Mouse (Mus musculus): ENCODE measurements around the gene Gpkow. TPM values are rescaled to one million over a fixed set of nuclear protein-coding genes. Genes with fewer than 3 reads are reported as not detected.

Gene Gpkow
- total and polyA plus RNA-seq, 3 experiments = 9.3 to 32.2 (median 14.6) TPM

DNA sequence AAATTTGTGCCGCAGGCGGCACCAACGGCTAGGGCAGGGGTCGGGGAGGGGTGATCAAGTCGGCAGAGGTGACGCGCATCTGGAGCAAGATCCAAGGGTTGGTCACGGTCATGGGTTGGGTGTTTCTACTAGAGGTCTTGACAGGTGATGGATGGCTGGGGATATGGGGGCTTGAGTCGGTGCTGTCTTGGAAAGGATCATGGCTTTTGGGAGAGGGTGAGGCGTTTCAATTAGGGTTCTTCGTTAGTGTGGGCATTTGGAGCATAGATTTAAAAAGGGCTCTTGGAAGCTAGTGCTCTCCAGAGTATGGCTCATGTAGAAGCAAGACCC is 25.3 kb downstream of the Gpkow start:
- H3K27me3 ChIP-seq (replicated peaks) = no peaks in the 10 kb centered on the region
- DNase-seq (ENCODE audit: extremely low read depth) = no peak
- TF ChIP-seq POLR2A (IDR thresholded peaks at IDR 0.05; ENCODE audit: low read depth, low read length) = peak; percentile 15; the same call in 1 of the 2 replicates
- TF ChIP-seq KAT2A (IDR thresholded peaks at IDR 0.05; ENCODE audit: insufficient replicate concordance, low read length) = no peak
- dilution Hi-C loops (cut with MboI; ENCODE audit: extremely low pct_ligation_motif_present, extremely low pct_unique_long_range_greater_than_20kb, low sequenced_read_pairs) (no loop called here), in situ Hi-C loops (cut with MboI; ENCODE audit: low pct_ligation_motif_present, low pct_unique_long_range_greater_than_20kb, low sequenced_read_pairs) (no loop called here)
- H3K36me3 ChIP-seq (replicated peaks in 1 of 2; ENCODE audit: control insufficient read depth in 1 of 2, insufficient read depth in 1 of 2, low read length in 1 of 2) = peaks cover 24 to 36% of the 10 kb centered on the region in 2 experiments
- H3K4me3 ChIP-seq (replicated peaks in 1 of 3; ENCODE audit: low read depth in 2 of 3, low read length in 2 of 3, poor library complexity in 1 of 3) = peak overlapping the region; percentile 68 to 90 (median 75)
- H3K4me1 ChIP-seq (ENCODE audit: control insufficient read depth in 1 of 2, insufficient read depth in 2 of 2) = peaks cover 6 to 14% of the 10 kb centered on the region in 2 experiments
- no peak overlapping the region for H3K27ac ChIP-seq (ENCODE audit: insufficient read depth, low read depth)
- H3K9ac ChIP-seq (ENCODE audit: insufficient read depth, low read depth) = peak overlapping the region; percentile 86
- H3K9me3 ChIP-seq (replicated peaks; ENCODE audit: low read length) = no peaks in the 10 kb centered on the region
- peaks cover 9% of the 10 kb centered on the region for H3K79me2 ChIP-seq (replicated peaks; ENCODE audit: control insufficient read depth, extremely low read depth, insufficient read depth, poor library complexity, severe bottlenecking)
- H3K4me2 ChIP-seq (ENCODE audit: insufficient read depth, low read depth, poor library complexity, severe bottlenecking) = 0 out of 2 replicates have a peak overlapping the region, but pooled peaks have one; percentile 93

- TF ChIP-seq NELFE (IDR thresholded peaks at IDR 0.05; ENCODE audit: low read depth, low read length) = no peak
- no peak for TF ChIP-seq E2F4 (IDR thresholded peaks at IDR 0.05; ENCODE audit: insufficient replicate concordance, low read depth, low read length)
- no peak for TF ChIP-seq SMC3 (IDR thresholded peaks at IDR 0.05; ENCODE audit: low read depth, low read length)
- no peak for TF ChIP-seq IRF4 (IDR thresholded peaks at IDR 0.05; ENCODE audit: low read depth, low read length)
- no peak for TF ChIP-seq RCOR1 (conservative IDR thresholded peaks at IDR 0.05; ENCODE audit: low read depth, low read length)
- TF ChIP-seq RAD21 (IDR thresholded peaks at IDR 0.05; ENCODE audit: low read depth, low read length) = no peak
- TF ChIP-seq CHD2 (IDR thresholded peaks at IDR 0.05; ENCODE audit: low read length) = no peak
- no peak for TF ChIP-seq PAX5 (IDR thresholded peaks at IDR 0.05; ENCODE audit: low read length)
- no peak for TF ChIP-seq MYC (IDR thresholded peaks at IDR 0.05; ENCODE audit: low read depth, low read length)
- TF ChIP-seq GABPA (IDR thresholded peaks at IDR 0.05; ENCODE audit: insufficient replicate concordance, low read depth, low read length) = no peak
- TF ChIP-seq SIN3A (IDR thresholded peaks at IDR 0.05; ENCODE audit: low read length) = no peak
- TF ChIP-seq TCF12 (IDR thresholded peaks at IDR 0.05; ENCODE audit: low read depth, low read length) = no peak
- TF ChIP-seq POLR2AphosphoS2 (IDR thresholded peaks at IDR 0.05; ENCODE audit: low read depth, low read length) = no peak
- Histone ChIP-seq H3K9me3 (replicated peaks; ENCODE audit: low read length) (no peaks in the 10 kb centered on the region), H3K27ac (ENCODE audit: insufficient read depth, low read depth) (no peak overlapping the region), H3K9ac (ENCODE audit: insufficient read depth, low read depth) (peak overlapping the region; percentile 86), H3K36me3 (replicated peaks in 1 of 2; ENCODE audit: control insufficient read depth in 1 of 2, insufficient read depth in 1 of 2, low read length in 1 of 2) (peaks cover 28 to 41% of the 10 kb centered on the region in 2 experiments), H3K4me3 (replicated peaks in 1 of 3; ENCODE audit: low read depth in 2 of 3, low read length in 2 of 3, poor library complexity in 1 of 3) (peak overlapping the region; percentile 68 to 90 (median 75)), H3K4me2 (ENCODE audit: insufficient read depth, low read depth, poor library complexity, severe bottlenecking) (peak overlapping the region; percentile 93), H3K79me2 (replicated peaks; ENCODE audit: control insufficient read depth, extremely low read depth, insufficient read depth, poor library complexity, severe bottlenecking) (peaks cover 9% of the 10 kb centered on the region), H3K27me3 (replicated peaks) (no peaks in the 10 kb centered on the region), H3K4me1 (ENCODE audit: control insufficient read depth in 1 of 2, insufficient read depth in 2 of 2) (peaks cover 8 to 19% of the 10 kb centered on the region in 2 experiments)
- dilution Hi-C loops (cut with MboI; ENCODE audit: extremely low pct_ligation_motif_present, extremely low pct_unique_long_range_greater_than_20kb, low sequenced_read_pairs) (no loop called here), in situ Hi-C loops (cut with MboI; ENCODE audit: low pct_ligation_motif_present, low pct_unique_long_range_greater_than_20kb, low sequenced_read_pairs) (no loop called here)
- no peak for DNase-seq (ENCODE audit: extremely low read depth)
These were observed 25.8 kb downstream of the Gpkow start for GRCm38 (mm10) chrX:7722691-7723090.

DNA sequence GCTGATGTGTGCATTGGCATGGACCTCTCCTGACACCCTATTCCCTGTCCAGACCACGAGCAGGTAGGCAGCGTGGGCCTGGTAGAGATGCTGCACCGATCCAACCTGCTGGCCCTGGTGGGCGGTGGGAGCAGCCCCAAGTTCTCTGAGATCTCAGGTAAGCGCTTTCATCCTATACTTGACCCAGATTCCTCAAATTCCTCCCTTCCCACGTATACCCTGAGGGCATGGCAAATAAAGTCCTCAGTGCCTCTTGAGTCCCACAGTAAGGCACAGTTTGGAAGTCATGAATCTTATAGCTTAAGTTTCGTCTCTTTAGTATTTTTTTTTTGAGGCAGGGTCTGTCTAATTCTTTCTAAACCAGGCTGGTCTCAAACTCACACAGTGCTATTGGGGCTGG is 27.2 kb downstream of the Gpkow start:
- in situ Hi-C loops (cut with MboI; ENCODE audit: low pct_ligation_motif_present, low pct_unique_long_range_greater_than_20kb, low sequenced_read_pairs) = no loop called here
- Histone ChIP-seq H3K4me2 (ENCODE audit: insufficient read depth, low read depth, poor library complexity, severe bottlenecking) (no peak overlapping the region), H3K79me2 (replicated peaks; ENCODE audit: control insufficient read depth, extremely low read depth, insufficient read depth, poor library complexity, severe bottlenecking) (peaks cover 13% of the 10 kb centered on the region), H3K27ac (ENCODE audit: insufficient read depth, low read depth) (no peak overlapping the region), H3K9ac (ENCODE audit: insufficient read depth, low read depth) (no peak overlapping the region), H3K27me3 (replicated peaks) (no peaks in the 10 kb centered on the region), H3K4me1 (ENCODE audit: control insufficient read depth in 1 of 2, insufficient read depth in 2 of 2) (peaks cover 9 to 20% of the 10 kb centered on the region in 2 experiments), H3K4me3 (replicated peaks in 1 of 3; ENCODE audit: low read depth in 2 of 3, low read length in 2 of 3, poor library complexity in 1 of 3) (no peak overlapping the region), H3K9me3 (replicated peaks; ENCODE audit: low read length) (no peaks in the 10 kb centered on the region), H3K36me3 (replicated peaks in 1 of 2; ENCODE audit: control insufficient read depth in 1 of 2, insufficient read depth in 1 of 2, low read length in 1 of 2) (peaks cover 28 to 41% of the 10 kb centered on the region in 2 experiments)
- dilution Hi-C loops (cut with MboI; ENCODE audit: extremely low pct_ligation_motif_present, extremely low pct_unique_long_range_greater_than_20kb, low sequenced_read_pairs) = no loop called here
- no peak for DNase-seq (ENCODE audit: extremely low read depth)
- TF ChIP-seq MAX (IDR thresholded peaks at IDR 0.05; ENCODE audit: low read length) (no peak), ETS1 (conservative IDR thresholded peaks at IDR 0.05; ENCODE audit: low read depth, low read length) (no peak), PAX5 (IDR thresholded peaks at IDR 0.05; ENCODE audit: low read length) (no peak), TBP (conservative IDR thresholded peaks at IDR 0.05; ENCODE audit: low read depth, low read length) (no peak), EP300 (IDR thresholded peaks at IDR 0.05; ENCODE audit: low read length) (no peak), ELF1 (IDR thresholded peaks at IDR 0.05; ENCODE audit: low read depth, low read length) (no peak), MAZ (IDR thresholded peaks at IDR 0.05; ENCODE audit: low read depth, low read length) (no peak), JUND (conservative IDR thresholded peaks at IDR 0.05; ENCODE audit: low read depth, low read length) (no peak), POLR2A (IDR thresholded peaks at IDR 0.05; ENCODE audit: low read depth, low read length) (no peak), MYC (IDR thresholded peaks at IDR 0.05; ENCODE audit: low read depth, low read length) (no peak), ZNF384 (IDR thresholded peaks at IDR 0.05; ENCODE audit: low read depth, low read length) (no peak), NRF1 (IDR thresholded peaks at IDR 0.05; ENCODE audit: low read depth, low read length) (no peak), RAD21 (IDR thresholded peaks at IDR 0.05; ENCODE audit: low read depth, low read length) (no peak), GABPA (IDR thresholded peaks at IDR 0.05; ENCODE audit: insufficient replicate concordance, low read depth, low read length) (no peak), USF2 (conservative IDR thresholded peaks at IDR 0.05; ENCODE audit: low read depth, low read length) (no peak), ZKSCAN1 (IDR thresholded peaks at IDR 0.05; ENCODE audit: borderline replicate concordance, low read depth, low read length) (no peak), UBTF (IDR thresholded peaks at IDR 0.05; ENCODE audit: low read depth, low read length) (no peak)

Measured in CH12.LX (cell line).